Mouse (Mus musculus) kidney, postnatal 14 days (tissue): ENCODE results near the gene Nuak1.
A peak's percentile ranks its signal among the peaks of the same experiment; 100 is the strongest.

Source experiments
- DNase-seq: peaks from one replicate; pipeline ENCODE4 v3.0.0; 2022; ENCODE audit warnings: mixed read lengths

The Nuak1 gene

GRCm38 (mm10) chr10:84376346-84376745 is 64.1 kb downstream of the Nuak1 start:
- no peak for DNase-seq

- no peak for DNase-seq
These were observed 65.4 kb downstream of the Nuak1 start for GRCm38 (mm10) chr10:84374996-84375395.

- no peak for DNase-seq
These were observed 66.9 kb downstream of the Nuak1 start for GRCm38 (mm10) chr10:84373476-84373875.

GRCm38 (mm10) chr10:84372161-84373095 is 68.0 kb downstream of the Nuak1 start:
- no peak for DNase-seq

- DNase-seq: no peak
These were observed 68.7 kb downstream of the Nuak1 start for GRCm38 (mm10) chr10:84371681-84372160.

- DNase-seq: no peak
These were observed 69.2 kb downstream of the Nuak1 start for GRCm38 (mm10) chr10:84371230-84371629.

- no peak for DNase-seq
These were observed 70.6 kb downstream of the Nuak1 start for GRCm38 (mm10) chr10:84369646-84370314.

- DNase-seq: no peak
These were observed 72.2 kb downstream of the Nuak1 start for GRCm38 (mm10) chr10:84368185-84368584.

- DNase-seq: peak; percentile 36
These were observed 75.1 kb downstream of the Nuak1 start for GRCm38 (mm10) chr10:84365166-84365865.

- DNase-seq: no peak
These were observed 76.6 kb downstream of the Nuak1 start for GRCm38 (mm10) chr10:84363833-84364232.

- no peak for DNase-seq
These were observed 79.4 kb downstream of the Nuak1 start for GRCm38 (mm10) chr10:84360953-84361352.

- DNase-seq: no peak
These were observed 80.0 kb downstream of the Nuak1 start for GRCm38 (mm10) chr10:84360391-84360790.

- no peak for DNase-seq
These were observed 81.7 kb downstream of the Nuak1 start for GRCm38 (mm10) chr10:84358738-84359120.

- no peak for DNase-seq
These were observed 82.2 kb downstream of the Nuak1 start for GRCm38 (mm10) chr10:84357997-84358737.

GRCm38 (mm10) chr10:84357593-84357992 is 82.8 kb downstream of the Nuak1 start:
- no peak for DNase-seq

GRCm38 (mm10) chr10:84354323-84354722 is 86.1 kb downstream of the Nuak1 start:
- no peak for DNase-seq

- DNase-seq: no peak
These were observed 94.7 kb downstream of the Nuak1 start for GRCm38 (mm10) chr10:84345730-84346129.

GRCm38 (mm10) chr10:84343536-84343935 is 96.9 kb downstream of the Nuak1 start:
- DNase-seq: no peak

GRCm38 (mm10) chr10:84339456-84339855 is 100.9 kb downstream of the Nuak1 start:
- peak; percentile 46 for DNase-seq

- DNase-seq: no peak
These were observed 101.6 kb downstream of the Nuak1 start for GRCm38 (mm10) chr10:84338752-84339151.

GRCm38 (mm10) chr10:84335441-84335840 is 105.0 kb downstream of the Nuak1 start:
- no peak for DNase-seq

GRCm38 (mm10) chr10:84329822-84330221 is 110.6 kb downstream of the Nuak1 start:
- no peak for DNase-seq
